Mouse (Mus musculus) testis, adult 2 months (tissue): Measurements from ENCODE around the gene Abl1. TPM values are rescaled to one million over a fixed set of nuclear protein-coding genes. Genes with fewer than 3 reads are reported as not detected.

Experiments used
- H3K27ac ChIP-seq: fragments of 200-500 bp; 2 replicates; pipeline ENCODE4 v1.5.1; 2012; ENCODE audit warnings: low read depth, low read length; ENCODE audit not compliant: control insufficient read depth, insufficient read depth
- H3K27me3 ChIP-seq: fragments of 200-500 bp; 2 replicates; pipeline ENCODE4 v1.6.1; 2012; ENCODE audit warnings: mild to moderate bottlenecking, low read length, moderate library complexity; ENCODE audit not compliant: control insufficient read depth, insufficient read depth
- H3K36me3 ChIP-seq: fragments of 200-500 bp; 2 replicates; pipeline ENCODE4 v1.6.1; 2012; ENCODE audit warnings: mild to moderate bottlenecking, low read length; ENCODE audit not compliant: control insufficient read depth, insufficient read depth
- H3K4me1 ChIP-seq: fragments of 200-500 bp; 2 replicates; pipeline ENCODE4 v1.6.1; 2012; ENCODE audit warnings: low read length; ENCODE audit not compliant: control insufficient read depth, insufficient read depth
- H3K4me3 ChIP-seq: fragments of 200-500 bp; 2 replicates; pipeline ENCODE4 v1.5.1; 2012; ENCODE audit warnings: low read depth, mild to moderate bottlenecking, low read length, moderate library complexity, mixed read lengths; ENCODE audit not compliant: control insufficient read depth
- CTCF ChIP-seq: fragments of 200-500 bp; IDR thresholded peaks from 2 replicates; pipeline ENCODE4 v1.5.1; 2012; ENCODE audit warnings: low read depth, mild to moderate bottlenecking, inconsistent platforms, low read length, moderate library complexity; ENCODE audit not compliant: control insufficient read depth, insufficient read depth, insufficient replicate concordance
- POLR2A ChIP-seq: fragments of 200-500 bp; IDR thresholded peaks from 2 replicates; pipeline ENCODE4 v1.6.1; 2012; ENCODE audit warnings: low read depth, mild to moderate bottlenecking, inconsistent platforms, low read length, moderate library complexity; ENCODE audit not compliant: control insufficient read depth
- polyA plus RNA-seq: library from polyadenylated mRNA; depleted of rRNA; stranded (reverse); fragments of >200 nt; gene quantifications from 2 replicates; pipeline ENCODE4 v1.2.3, GENCODE M21; 2012

Abl1 gene
- polyA plus RNA-seq, 1 experiment, result 47.4 TPM

DNA sequence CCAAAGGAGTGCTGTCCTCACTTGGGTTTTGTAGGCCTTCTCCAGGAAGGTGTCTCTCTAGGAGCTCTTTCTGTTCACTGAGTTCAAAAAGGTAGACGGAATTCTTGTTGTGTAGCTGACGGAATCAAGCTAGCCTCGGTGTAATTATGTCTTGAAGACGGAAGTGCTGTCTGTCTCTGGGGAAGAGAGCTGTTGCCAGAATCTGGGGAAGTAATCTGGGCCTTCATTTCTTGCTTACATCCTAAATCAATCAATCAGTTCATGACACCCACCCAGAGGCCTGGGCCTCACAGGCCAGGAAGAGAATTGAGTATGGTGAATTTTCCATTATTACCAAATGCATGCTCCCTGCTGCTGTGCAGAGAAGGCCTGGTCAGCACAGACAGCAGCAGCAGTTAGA, 73.4 kb downstream of the Abl1 start:
- H3K27me3 ChIP-seq, result no peaks in the 10 kb centered on the region
- peak overlapping the region; percentile 87 for H3K4me3 ChIP-seq
- TF ChIP-seq CTCF (no peak), POLR2A (no peak)
- peaks cover 7% of the 10 kb centered on the region for H3K4me1 ChIP-seq
- no peaks in the 10 kb centered on the region for H3K36me3 ChIP-seq
- H3K27ac ChIP-seq, result peak overlapping the region; percentile 55

DNA sequence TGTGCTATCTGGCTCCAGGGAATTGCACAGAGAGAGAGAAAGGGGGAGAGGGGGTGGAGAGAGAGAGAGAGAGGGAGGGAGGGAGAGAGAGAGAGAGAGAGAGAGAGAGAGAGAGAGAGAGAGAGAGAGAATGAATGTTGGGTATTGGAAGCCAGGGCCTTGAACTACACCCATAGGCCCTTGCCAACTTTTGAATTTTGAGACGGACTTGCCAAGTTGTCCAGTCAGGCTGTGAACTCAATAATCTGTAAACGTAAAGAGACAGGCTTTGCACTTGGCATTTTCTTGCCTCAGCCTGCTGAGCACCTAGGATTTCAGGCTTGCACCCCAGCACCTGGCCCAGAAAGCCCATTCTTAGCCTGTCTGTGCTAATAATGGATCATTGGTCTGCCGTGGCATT, 74.0 kb downstream of the Abl1 start:
- H3K4me1 ChIP-seq, result peaks cover 7% of the 10 kb centered on the region
- no peak overlapping the region for H3K27ac ChIP-seq

DNA sequence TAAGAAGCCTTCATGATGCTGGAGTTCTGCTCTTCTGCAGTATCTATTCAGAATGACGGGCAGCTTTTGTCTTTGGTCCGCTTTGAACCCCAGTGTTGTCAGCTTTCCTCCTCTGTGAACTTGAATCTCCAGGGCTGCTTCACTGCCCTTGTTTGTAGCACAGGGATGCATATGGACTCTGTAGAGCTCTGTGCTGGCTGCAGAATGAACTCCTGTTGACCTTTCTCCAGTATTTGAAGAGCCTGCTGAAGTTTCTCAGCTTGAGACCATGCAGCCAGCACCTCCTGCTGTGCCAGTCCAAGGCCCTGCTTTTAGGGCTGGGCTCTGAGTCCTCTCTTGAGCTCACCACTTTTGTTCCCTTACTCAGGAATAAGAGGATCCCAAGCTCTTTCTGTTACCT, 74.7 kb downstream of the Abl1 start:
- Histone ChIP-seq H3K27ac (no peak overlapping the region), H3K27me3 (no peaks in the 10 kb centered on the region), H3K4me3 (no peak overlapping the region), H3K4me1 (peaks cover 7% of the 10 kb centered on the region), H3K36me3 (no peaks in the 10 kb centered on the region)
- no peak for TF ChIP-seq POLR2A
- TF ChIP-seq CTCF, result no peak

More for the DNA sequence above, 74.0 kb downstream of the Abl1 start:
- H3K4me3 ChIP-seq, result peak overlapping the region; percentile 87; the same call in 1 of the 2 replicates
- no peaks in the 10 kb centered on the region for H3K27me3 ChIP-seq
- TF ChIP-seq CTCF, result no peak
- H3K36me3 ChIP-seq, result no peaks in the 10 kb centered on the region

DNA sequence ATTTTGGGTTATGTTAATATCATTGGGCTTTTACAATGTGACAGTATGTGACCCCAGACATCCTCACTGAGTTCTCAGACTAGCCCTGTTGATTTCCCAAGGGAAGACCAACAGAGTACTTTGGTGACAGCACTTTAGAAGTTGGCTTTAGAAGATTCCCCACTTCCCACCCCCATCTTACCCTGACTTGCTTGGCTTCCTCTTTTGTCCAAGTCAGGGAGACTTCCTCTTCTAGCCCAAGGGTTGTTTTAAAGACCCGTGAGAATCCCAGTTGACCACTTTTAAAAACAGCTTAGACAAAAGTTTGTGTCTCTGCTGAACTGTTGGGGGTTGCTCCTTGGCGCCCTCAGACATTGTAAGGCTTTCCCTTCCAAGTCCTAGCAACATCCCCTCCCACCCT, 75.1 kb downstream of the Abl1 start:
- peaks cover 7% of the 10 kb centered on the region for H3K4me1 ChIP-seq
- no peaks in the 10 kb centered on the region for H3K27me3 ChIP-seq
- no peak overlapping the region for H3K4me3 ChIP-seq
- TF ChIP-seq POLR2A (no peak), CTCF (no peak)
- H3K36me3 ChIP-seq, result no peaks in the 10 kb centered on the region
- H3K27ac ChIP-seq, result no peak overlapping the region

DNA sequence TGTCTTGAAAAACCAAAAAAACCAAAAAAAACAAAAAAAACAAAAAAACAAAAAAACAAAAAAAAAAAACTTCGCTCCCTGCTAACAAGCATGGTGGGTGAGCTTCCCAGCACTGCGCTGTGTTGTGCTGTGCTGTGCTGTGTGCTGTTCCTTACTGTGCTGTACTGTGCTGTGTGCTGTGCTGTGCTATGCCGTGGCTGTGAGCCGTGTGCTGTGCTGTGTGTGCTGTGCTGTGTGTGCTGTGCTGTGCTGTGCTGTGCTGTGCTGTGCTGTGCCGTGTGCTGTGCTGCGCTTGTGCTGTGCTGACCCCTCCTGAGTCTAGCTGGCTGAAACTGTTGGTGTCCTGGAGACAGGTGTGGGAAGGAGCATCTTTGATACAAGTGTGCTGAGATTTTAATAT, 78.9 kb downstream of the Abl1 start:
- TF ChIP-seq POLR2A (no peak), CTCF (no peak)
- no peaks in the 10 kb centered on the region for H3K36me3 ChIP-seq
- no peaks in the 10 kb centered on the region for H3K27me3 ChIP-seq
- no peak overlapping the region for H3K4me3 ChIP-seq
- H3K27ac ChIP-seq, result no peak overlapping the region
- H3K4me1 ChIP-seq, result peaks cover 9% of the 10 kb centered on the region

DNA sequence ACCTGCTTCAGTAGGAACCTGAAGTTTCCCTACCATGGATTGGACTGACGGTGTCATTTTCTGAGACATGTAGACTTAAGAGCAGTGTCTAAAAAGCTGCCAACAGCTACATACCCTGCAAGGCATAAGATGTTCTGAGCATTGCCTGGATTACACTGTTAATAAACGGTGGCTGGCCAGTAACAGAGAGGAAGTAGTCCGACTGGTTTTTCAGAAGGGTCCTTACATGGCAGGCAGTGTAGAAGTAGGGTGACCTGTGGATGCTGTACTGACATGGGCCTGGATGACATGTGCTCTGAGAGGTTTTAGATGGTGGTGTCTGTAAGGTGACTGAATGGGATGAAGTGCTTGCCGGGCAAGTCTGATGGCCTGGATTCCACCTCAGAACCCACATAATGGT, 79.6 kb downstream of the Abl1 start:
- no peak overlapping the region for H3K27ac ChIP-seq
- peaks cover 9% of the 10 kb centered on the region for H3K4me1 ChIP-seq
- no peak for TF ChIP-seq CTCF
- TF ChIP-seq POLR2A, result no peak
- H3K4me3 ChIP-seq, result no peak overlapping the region
- H3K27me3 ChIP-seq, result no peaks in the 10 kb centered on the region
- no peaks in the 10 kb centered on the region for H3K36me3 ChIP-seq

DNA sequence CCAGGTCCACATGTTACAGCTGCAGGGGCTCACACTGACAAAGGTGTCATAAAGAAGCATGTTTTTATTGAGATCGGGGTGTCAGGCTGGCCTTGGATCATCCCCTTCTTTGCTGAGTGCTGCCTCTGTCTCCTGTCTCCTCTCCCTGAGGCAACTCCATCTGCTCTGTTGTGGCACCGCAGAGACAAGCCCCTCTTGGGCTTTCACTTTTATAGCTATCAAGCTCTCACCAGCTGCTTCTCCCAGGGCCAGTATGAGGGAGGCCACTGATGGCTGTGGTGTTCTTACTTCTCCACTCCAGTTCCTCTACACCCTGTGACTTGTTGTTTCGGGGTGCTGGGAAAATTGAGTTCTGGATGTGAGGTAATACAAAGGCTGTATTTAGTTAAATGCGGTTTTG, 80.9 kb downstream of the Abl1 start:
- Histone ChIP-seq H3K27me3 (no peaks in the 10 kb centered on the region), H3K4me1 (peaks cover 9% of the 10 kb centered on the region), H3K36me3 (no peaks in the 10 kb centered on the region), H3K27ac (peak overlapping the region; percentile 58), H3K4me3 (no peak overlapping the region)
- TF ChIP-seq CTCF (no peak), POLR2A (no peak)

DNA sequence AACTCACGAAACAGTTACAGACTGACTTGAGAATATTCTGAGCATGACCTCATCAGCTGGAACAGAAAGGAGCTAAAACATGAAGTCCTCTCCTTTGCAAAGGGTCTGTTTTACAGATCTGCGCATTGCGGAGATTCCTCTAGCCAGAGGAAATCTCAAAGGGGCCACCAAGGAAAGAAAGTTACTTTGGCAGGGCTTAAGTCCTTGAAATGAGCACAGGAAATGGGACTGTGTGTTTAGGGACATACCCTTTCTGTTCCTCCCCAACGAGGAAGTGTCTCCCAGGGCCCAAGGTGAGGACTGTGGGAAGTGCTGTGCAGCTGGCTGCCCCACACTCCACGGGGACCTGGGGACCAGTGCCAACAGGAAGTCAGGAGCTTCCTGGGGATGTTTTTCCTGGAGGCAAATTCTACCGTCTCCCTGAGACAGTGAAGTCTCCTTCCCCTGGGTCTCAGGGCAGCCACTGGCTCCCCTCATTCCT, 81.5 kb downstream of the Abl1 start:
- Histone ChIP-seq H3K27ac (peak overlapping the region; percentile 64), H3K4me3 (no peak overlapping the region), H3K4me1 (peaks cover 9% of the 10 kb centered on the region), H3K27me3 (no peaks in the 10 kb centered on the region), H3K36me3 (no peaks in the 10 kb centered on the region)
- no peak for TF ChIP-seq CTCF
- TF ChIP-seq POLR2A, result no peak
